Mouse (Mus musculus): Measurements from ENCODE around the gene Tmem87b. TPM values are rescaled to one million over a fixed set of nuclear protein-coding genes. Genes with fewer than 3 reads are reported as not detected.

Tmem87b gene
- polyA plus RNA-seq, 1 experiment from 2014 or later: 38.0 TPM

DNA sequence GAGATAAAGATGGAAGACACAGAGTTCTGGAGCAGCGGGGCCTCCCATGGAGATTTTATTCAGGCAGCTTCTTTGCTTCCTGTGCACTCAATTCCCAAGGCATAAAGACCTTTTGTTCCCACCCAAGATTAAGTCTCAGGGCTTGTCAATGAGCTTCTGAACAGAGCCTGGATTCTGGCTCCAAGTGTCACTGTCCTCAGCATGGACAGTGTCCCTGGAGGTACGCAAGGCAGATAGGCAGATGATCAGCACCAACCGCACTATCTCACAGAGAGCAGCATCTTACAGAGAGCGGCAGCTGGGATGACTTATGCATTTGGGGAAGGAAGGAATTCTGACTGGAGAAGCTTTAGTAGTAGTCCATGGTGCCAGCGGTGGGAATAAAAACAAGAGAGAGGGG, 31.6 kb upstream of the Tmem87b start:
- Histone ChIP-seq H3K36me3 (ENCODE audit: control insufficient read depth, insufficient read depth, low read length) (peaks cover 7% of the 10 kb centered on the region), H3K4me1 (ENCODE audit: control insufficient read depth, insufficient read depth, low read length) (no peaks in the 10 kb centered on the region), H3K27me3 (ENCODE audit: control insufficient read depth, insufficient read depth, low read length) (no peaks in the 10 kb centered on the region), H3K9me3 (ENCODE audit: control insufficient read depth, low read depth, low read length) (no peaks in the 10 kb centered on the region), H3K27ac (ENCODE audit: low read length) (no peak overlapping the region), H3K4me2 (replicated peaks; ENCODE audit: low read depth, low read length) (no peak overlapping the region), H3K9ac (replicated peaks; ENCODE audit: low read depth, low read length) (no peak overlapping the region), H3K4me3 (ENCODE audit: low read depth, low read length) (no peak overlapping the region)
- ATAC-seq (ENCODE audit: insufficient number of reproducible peaks, insufficient read depth, low FRiP score, low read depth): no peak
- 80% methylated on average over 5 of the region's 5 CpGs for WGBS

DNA sequence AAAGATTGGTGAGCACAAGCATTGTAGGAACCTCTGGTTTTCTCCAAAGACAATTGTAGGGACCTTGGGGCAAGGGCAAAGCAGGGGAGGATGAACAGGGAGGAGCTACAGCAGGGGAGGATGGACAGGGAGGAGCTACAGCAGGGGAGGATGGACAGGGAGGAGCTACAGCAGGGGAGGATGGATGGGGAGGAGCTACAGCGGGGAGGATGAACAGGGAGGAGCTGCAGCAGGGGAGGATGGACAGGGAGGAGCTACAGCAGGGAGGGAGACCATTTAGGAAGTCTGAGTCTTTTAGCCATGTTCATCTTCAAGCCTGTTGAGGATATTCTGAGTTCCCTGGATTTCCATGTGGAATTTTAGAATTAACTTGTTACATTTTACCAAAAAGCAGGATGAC, 31.1 kb upstream of the Tmem87b start:
- WGBS: 81% methylated on average over 1 of the region's 1 CpGs
- Histone ChIP-seq H3K27me3 (ENCODE audit: control insufficient read depth, insufficient read depth, low read length) (no peaks in the 10 kb centered on the region), H3K36me3 (ENCODE audit: control insufficient read depth, insufficient read depth, low read length) (peaks cover 7% of the 10 kb centered on the region), H3K4me2 (replicated peaks; ENCODE audit: low read depth, low read length) (no peak overlapping the region), H3K9me3 (ENCODE audit: control insufficient read depth, low read depth, low read length) (no peaks in the 10 kb centered on the region), H3K9ac (replicated peaks; ENCODE audit: low read depth, low read length) (no peak overlapping the region), H3K27ac (ENCODE audit: low read length) (no peak overlapping the region), H3K4me1 (ENCODE audit: control insufficient read depth, insufficient read depth, low read length) (no peaks in the 10 kb centered on the region), H3K4me3 (ENCODE audit: low read depth, low read length) (no peak overlapping the region)
- no peak for ATAC-seq (ENCODE audit: insufficient number of reproducible peaks, insufficient read depth, low FRiP score, low read depth)

DNA sequence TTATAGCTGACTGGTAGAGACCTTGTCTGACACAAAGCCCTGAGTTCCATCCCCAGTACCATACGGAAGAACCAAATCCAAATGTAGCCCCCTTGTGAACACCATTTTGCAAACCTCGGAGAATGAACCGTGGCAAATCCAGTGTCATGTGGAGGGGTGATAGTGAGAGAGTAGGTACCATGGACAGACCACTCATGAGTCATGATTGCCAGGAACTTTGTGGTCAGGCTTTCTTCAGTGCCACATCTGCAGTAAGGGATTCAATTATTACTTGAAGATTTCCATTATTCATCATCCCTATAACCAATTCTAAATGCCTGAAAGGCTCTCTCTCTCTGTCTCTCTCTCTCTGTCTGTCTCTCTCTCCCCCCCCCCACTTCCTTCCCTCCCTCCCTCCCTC, 30.1 kb upstream of the Tmem87b start:
- ATAC-seq (ENCODE audit: insufficient number of reproducible peaks, insufficient read depth, low FRiP score, low read depth): no peak
- Histone ChIP-seq H3K27ac (ENCODE audit: low read length) (no peak overlapping the region), H3K36me3 (ENCODE audit: control insufficient read depth, insufficient read depth, low read length) (peaks cover 7% of the 10 kb centered on the region), H3K9me3 (ENCODE audit: control insufficient read depth, low read depth, low read length) (no peaks in the 10 kb centered on the region), H3K9ac (replicated peaks; ENCODE audit: low read depth, low read length) (no peak overlapping the region), H3K4me1 (ENCODE audit: control insufficient read depth, insufficient read depth, low read length) (no peaks in the 10 kb centered on the region), H3K4me2 (replicated peaks; ENCODE audit: low read depth, low read length) (no peak overlapping the region), H3K27me3 (ENCODE audit: control insufficient read depth, insufficient read depth, low read length) (no peaks in the 10 kb centered on the region), H3K4me3 (ENCODE audit: low read depth, low read length) (no peak overlapping the region)
- WGBS: 85% methylated on average over 3 of the region's 3 CpGs

DNA sequence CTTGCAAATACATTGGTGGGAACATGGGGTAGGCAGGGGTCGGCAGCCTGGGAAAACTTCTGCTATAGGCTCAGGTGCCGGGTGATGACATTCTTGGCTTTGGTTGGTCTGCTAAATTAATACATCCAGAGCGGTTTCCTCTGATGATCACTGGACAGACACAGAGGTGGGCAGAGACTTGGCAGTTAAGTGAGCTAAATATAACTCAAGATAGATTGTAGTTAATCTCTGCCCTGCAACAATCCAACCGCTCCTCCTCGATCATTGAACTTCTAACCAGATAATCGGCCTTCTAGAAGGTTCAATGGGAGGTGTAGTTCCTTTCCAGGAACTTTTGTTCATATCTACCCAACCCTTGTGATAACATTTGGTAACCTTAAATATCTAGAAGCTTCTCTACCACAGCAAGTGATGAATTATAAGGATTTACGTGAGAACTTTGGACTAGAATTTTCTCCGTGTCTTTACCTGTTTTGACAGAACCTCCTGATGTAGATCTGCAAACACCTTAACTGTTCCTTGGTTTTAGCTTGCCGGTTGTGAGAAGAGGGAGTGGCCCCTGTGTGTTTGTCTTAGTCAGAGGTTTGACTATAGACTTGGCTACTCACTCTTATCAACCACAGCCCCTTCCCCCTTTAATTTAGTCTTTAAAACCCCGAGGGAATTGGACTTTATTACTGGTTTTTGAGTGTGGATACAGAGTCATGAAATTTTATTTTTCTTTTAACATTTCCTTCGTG, 26.9 kb upstream of the Tmem87b start:
- H3K4me3 ChIP-seq (ENCODE audit: low read depth, low read length): no peak overlapping the region
- H3K27me3 ChIP-seq (ENCODE audit: control insufficient read depth, insufficient read depth, low read length): no peaks in the 10 kb centered on the region
- H3K9ac ChIP-seq (replicated peaks; ENCODE audit: low read depth, low read length): no peak overlapping the region
- no peaks in the 10 kb centered on the region for H3K4me1 ChIP-seq (ENCODE audit: control insufficient read depth, insufficient read depth, low read length)
- no peak for ATAC-seq (ENCODE audit: insufficient number of reproducible peaks, insufficient read depth, low FRiP score, low read depth)
- WGBS: 74% methylated on average over 11 of the region's 11 CpGs
- peaks cover 2% of the 10 kb centered on the region; the same call in 1 of the 2 replicates for H3K36me3 ChIP-seq (ENCODE audit: control insufficient read depth, insufficient read depth, low read length)
- H3K9me3 ChIP-seq (ENCODE audit: control insufficient read depth, low read depth, low read length): no peaks in the 10 kb centered on the region
- H3K4me2 ChIP-seq (replicated peaks; ENCODE audit: low read depth, low read length): no peak overlapping the region
- no peak overlapping the region for H3K27ac ChIP-seq (ENCODE audit: low read length)

DNA sequence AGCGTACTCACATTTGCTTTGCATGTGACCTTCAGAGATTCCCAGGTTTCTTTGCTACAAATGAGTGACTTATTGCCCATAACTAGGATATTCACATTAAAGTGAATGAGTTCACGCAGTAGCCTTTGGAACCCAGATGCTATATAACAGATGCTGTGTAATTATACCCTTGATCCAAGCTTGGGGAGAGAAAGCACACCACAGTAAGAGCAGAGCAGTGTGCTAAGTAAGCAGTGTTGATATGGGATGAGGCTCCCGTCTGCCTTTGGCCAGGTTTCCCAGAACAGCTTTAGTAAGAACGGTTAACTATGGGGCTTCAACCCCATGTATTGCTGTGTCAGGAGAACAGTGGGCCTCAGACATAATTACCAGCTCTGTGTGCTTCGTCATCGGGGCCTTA, 24.0 kb upstream of the Tmem87b start:
- Histone ChIP-seq H3K4me2 (replicated peaks; ENCODE audit: low read depth, low read length) (no peak overlapping the region), H3K4me3 (ENCODE audit: low read depth, low read length) (no peak overlapping the region), H3K27ac (ENCODE audit: low read length) (no peak overlapping the region), H3K9me3 (ENCODE audit: control insufficient read depth, low read depth, low read length) (no peaks in the 10 kb centered on the region), H3K4me1 (ENCODE audit: control insufficient read depth, insufficient read depth, low read length) (no peaks in the 10 kb centered on the region), H3K9ac (replicated peaks; ENCODE audit: low read depth, low read length) (no peak overlapping the region), H3K27me3 (ENCODE audit: control insufficient read depth, insufficient read depth, low read length) (no peaks in the 10 kb centered on the region), H3K36me3 (ENCODE audit: control insufficient read depth, insufficient read depth, low read length) (peaks cover 2% of the 10 kb centered on the region; the same call in 1 of the 2 replicates)
- 87% methylated on average over 6 of the region's 6 CpGs for WGBS
- no peak for ATAC-seq (ENCODE audit: insufficient number of reproducible peaks, insufficient read depth, low FRiP score, low read depth)

DNA sequence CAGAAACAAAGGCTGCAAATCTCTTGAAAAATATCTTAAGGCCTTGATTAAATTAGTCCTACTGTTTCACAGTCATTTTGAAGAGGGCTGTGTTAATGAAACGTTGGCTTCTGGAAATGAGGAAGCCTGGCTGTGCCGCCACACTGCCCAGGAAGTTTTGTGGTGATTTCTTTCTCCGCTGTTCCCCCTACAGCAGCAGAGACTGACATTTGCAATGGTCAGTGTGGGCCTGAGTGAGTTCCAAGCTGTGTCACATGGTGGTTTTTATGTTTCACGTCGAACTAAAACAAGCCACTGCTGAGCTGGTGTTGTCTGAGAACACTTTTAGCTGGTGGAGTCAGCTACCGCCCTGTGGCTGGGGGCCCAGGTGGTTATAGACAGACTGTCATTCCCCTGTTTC, 21.5 kb upstream of the Tmem87b start:
- Histone ChIP-seq H3K9me3 (ENCODE audit: control insufficient read depth, low read depth, low read length) (no peaks in the 10 kb centered on the region), H3K36me3 (ENCODE audit: control insufficient read depth, insufficient read depth, low read length) (peaks cover 12% of the 10 kb centered on the region), H3K9ac (replicated peaks; ENCODE audit: low read depth, low read length) (no peak overlapping the region), H3K4me3 (ENCODE audit: low read depth, low read length) (no peak overlapping the region), H3K4me2 (replicated peaks; ENCODE audit: low read depth, low read length) (no peak overlapping the region), H3K27me3 (ENCODE audit: control insufficient read depth, insufficient read depth, low read length) (no peaks in the 10 kb centered on the region), H3K27ac (ENCODE audit: low read length) (no peak overlapping the region), H3K4me1 (ENCODE audit: control insufficient read depth, insufficient read depth, low read length) (no peaks in the 10 kb centered on the region)
- 72% methylated on average over 6 of the region's 6 CpGs for WGBS
- ATAC-seq (ENCODE audit: insufficient number of reproducible peaks, insufficient read depth, low FRiP score, low read depth): no peak

DNA sequence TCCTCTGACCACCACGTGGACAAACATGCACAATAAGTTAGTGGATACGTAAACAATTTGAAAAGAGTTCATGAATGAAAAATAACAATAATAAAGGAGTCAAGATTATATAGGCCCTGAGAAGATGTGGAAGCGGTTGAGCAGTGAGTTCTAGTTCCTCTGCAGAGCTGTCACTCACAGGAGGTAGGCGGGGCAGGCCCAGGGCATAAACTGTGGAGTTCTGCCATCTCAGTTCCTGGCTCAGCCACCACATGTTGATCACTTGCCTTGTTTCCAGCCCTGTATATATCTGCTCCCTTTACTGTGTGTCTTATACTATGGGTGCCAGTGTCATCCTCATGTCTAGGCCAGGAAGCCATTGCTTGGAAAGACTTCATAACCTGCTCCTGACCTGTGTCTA, 14.5 kb upstream of the Tmem87b start:
- H3K4me1 ChIP-seq (ENCODE audit: control insufficient read depth, insufficient read depth, low read length): no peaks in the 10 kb centered on the region
- no peak overlapping the region for H3K4me3 ChIP-seq (ENCODE audit: low read depth, low read length)
- no peak overlapping the region for H3K9ac ChIP-seq (replicated peaks; ENCODE audit: low read depth, low read length)
- 88% methylated on average over 4 of the region's 4 CpGs for WGBS
- H3K4me2 ChIP-seq (replicated peaks; ENCODE audit: low read depth, low read length): no peak overlapping the region
- no peak overlapping the region for H3K27ac ChIP-seq (ENCODE audit: low read length)
- H3K27me3 ChIP-seq (ENCODE audit: control insufficient read depth, insufficient read depth, low read length): no peaks in the 10 kb centered on the region
- ATAC-seq (ENCODE audit: insufficient number of reproducible peaks, insufficient read depth, low FRiP score, low read depth): no peak
- no peaks in the 10 kb centered on the region for H3K9me3 ChIP-seq (ENCODE audit: control insufficient read depth, low read depth, low read length)
- peaks cover 11% of the 10 kb centered on the region for H3K36me3 ChIP-seq (ENCODE audit: control insufficient read depth, insufficient read depth, low read length)

DNA sequence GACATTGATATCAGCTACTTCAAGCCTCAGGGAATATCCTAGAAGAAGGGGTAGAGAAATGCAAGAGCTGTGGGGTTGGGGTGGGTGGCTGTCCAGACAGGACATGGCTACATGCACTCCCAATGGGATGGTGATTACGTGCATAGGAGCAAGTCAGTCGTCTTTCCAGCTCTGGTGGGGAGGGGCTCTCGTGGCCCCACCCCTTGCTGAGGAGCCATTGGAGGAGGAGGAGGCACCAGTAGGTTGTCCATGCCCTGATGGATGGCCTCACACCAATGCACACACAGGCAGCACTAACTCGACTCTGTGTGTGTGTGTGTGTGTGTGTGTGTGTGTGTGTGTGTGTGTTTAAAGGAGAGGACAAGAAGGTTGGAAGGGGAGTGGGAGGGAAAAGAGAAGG, 12.6 kb upstream of the Tmem87b start:
- H3K27me3 ChIP-seq (ENCODE audit: control insufficient read depth, insufficient read depth, low read length): no peaks in the 10 kb centered on the region
- H3K9me3 ChIP-seq (ENCODE audit: control insufficient read depth, low read depth, low read length): no peaks in the 10 kb centered on the region
- H3K36me3 ChIP-seq (ENCODE audit: control insufficient read depth, insufficient read depth, low read length): peaks cover 7% of the 10 kb centered on the region
- no peaks in the 10 kb centered on the region for H3K4me1 ChIP-seq (ENCODE audit: control insufficient read depth, insufficient read depth, low read length)
- ATAC-seq (ENCODE audit: insufficient number of reproducible peaks, insufficient read depth, low FRiP score, low read depth): no peak
- WGBS: 64% methylated on average over 4 of the region's 4 CpGs
- H3K4me3 ChIP-seq (ENCODE audit: low read depth, low read length): no peak overlapping the region
- no peak overlapping the region for H3K4me2 ChIP-seq (replicated peaks; ENCODE audit: low read depth, low read length)
- H3K27ac ChIP-seq (ENCODE audit: low read length): no peak overlapping the region
- H3K9ac ChIP-seq (replicated peaks; ENCODE audit: low read depth, low read length): no peak overlapping the region

DNA sequence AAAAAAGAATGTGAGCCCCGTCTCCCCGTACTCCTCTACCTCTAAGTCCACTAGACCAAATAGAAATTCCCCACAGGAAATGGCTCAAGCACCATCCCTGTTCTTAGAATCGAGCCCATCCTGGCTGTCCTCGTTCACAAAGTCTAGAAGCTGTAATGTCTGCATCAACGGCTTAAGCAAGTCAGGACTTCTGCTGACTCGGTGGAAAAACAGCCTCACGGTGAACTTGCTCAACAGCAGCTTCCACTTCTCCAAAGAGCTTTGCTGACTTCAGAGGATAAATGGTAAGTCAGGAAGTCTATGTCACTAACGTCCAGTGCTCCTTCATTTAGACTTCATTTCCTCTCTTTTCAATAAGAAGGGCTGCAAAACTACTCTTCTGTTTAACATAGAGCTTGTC, 11.4 kb upstream of the Tmem87b start:
- Histone ChIP-seq H3K27ac (ENCODE audit: low read length) (no peak overlapping the region), H3K4me1 (ENCODE audit: control insufficient read depth, insufficient read depth, low read length) (no peaks in the 10 kb centered on the region), H3K9me3 (ENCODE audit: control insufficient read depth, low read depth, low read length) (no peaks in the 10 kb centered on the region), H3K4me2 (replicated peaks; ENCODE audit: low read depth, low read length) (no peak overlapping the region), H3K4me3 (ENCODE audit: low read depth, low read length) (no peak overlapping the region), H3K36me3 (ENCODE audit: control insufficient read depth, insufficient read depth, low read length) (peaks cover under 1% of the 10 kb centered on the region), H3K9ac (replicated peaks; ENCODE audit: low read depth, low read length) (no peak overlapping the region), H3K27me3 (ENCODE audit: control insufficient read depth, insufficient read depth, low read length) (no peaks in the 10 kb centered on the region)
- ATAC-seq (ENCODE audit: insufficient number of reproducible peaks, insufficient read depth, low FRiP score, low read depth): no peak
- WGBS: 61% methylated on average over 8 of the region's 8 CpGs
